Mouse (Mus musculus) midbrain, embryonic 16.5 days (tissue): ENCODE measurements around the gene Edem3. TPM values are rescaled to one million over a fixed set of nuclear protein-coding genes. Genes with fewer than 3 reads are reported as not detected.
"Not testable (repeated sequence)": the region's sequence is repeated elsewhere in the genome, so short reads cannot be mapped to it uniquely, and the experiment has no call there.

Experiments
- ATAC-seq: fragments of 200-750 bp; cut with Nextera tagmentation; 2 replicates; pipeline ENCODE4 v1.8.0; 2017; ENCODE audit warnings: moderate TSS enrichment
- H3K27ac ChIP-seq: fragments of 300-500 bp; sonication (generic); 2 replicates; pipeline ENCODE4 v1.5.1; 2014; ENCODE audit warnings: mild to moderate bottlenecking, low read length, mixed read lengths
- H3K27me3 ChIP-seq: fragments of 300-500 bp; sonication (generic); 2 replicates; pipeline ENCODE4 v1.6.1; 2014; ENCODE audit warnings: low read depth, low read length, mixed read lengths; ENCODE audit not compliant: control insufficient read depth, insufficient read depth
- H3K36me3 ChIP-seq: fragments of 300-500 bp; sonication (generic); 2 replicates; pipeline ENCODE4 v1.6.1; 2014; ENCODE audit warnings: mild to moderate bottlenecking, low read length, moderate library complexity, mixed read lengths; ENCODE audit not compliant: control insufficient read depth, insufficient read depth
- H3K4me1 ChIP-seq: fragments of 300-500 bp; sonication (generic); 2 replicates; pipeline ENCODE4 v1.6.1; 2014; ENCODE audit warnings: mild to moderate bottlenecking, low read length, mixed read lengths; ENCODE audit not compliant: control insufficient read depth, insufficient read depth
- H3K4me2 ChIP-seq: fragments of 300-500 bp; sonication (generic); 2 replicates; pipeline ENCODE4 v1.6.1; 2014; ENCODE audit warnings: mild to moderate bottlenecking, low read length, mixed read lengths
- H3K4me3 ChIP-seq: fragments of 300-500 bp; sonication (generic); 2 replicates; pipeline ENCODE4 v1.5.1; 2014; ENCODE audit warnings: low read depth, mild to moderate bottlenecking, low read length, moderate library complexity, mixed read lengths
- H3K9ac ChIP-seq: fragments of 300-500 bp; sonication (generic); 2 replicates; pipeline ENCODE4 v1.6.1; 2014; ENCODE audit warnings: low read depth, low read length, mixed read lengths
- H3K9me3 ChIP-seq: fragments of 300-500 bp; sonication (generic); replicated peaks from 2 replicates; pipeline ENCODE4 v1.6.1; 2014; ENCODE audit warnings: mild to moderate bottlenecking, low read length, mixed read lengths; ENCODE audit not compliant: control insufficient read depth, poor library complexity, severe bottlenecking
- WGBS: fragments of 180-500 bp; shearing (Covaris S2); extraction: QIAGEN DNeasy Blood & Tissue Kit; methylation state at CpG from one replicate; pipeline ENCODE4 v1.1.7; 2014; 5-methylcytosine and 5-hydroxymethylcytosine counted together
- polyA plus RNA-seq: library from polyadenylated mRNA; unstranded; fragments of >200 nt; fragmentation: Nextera tagmentation; extraction: Ambion mirVana; gene quantifications from 2 replicates; pipeline ENCODE4 v1.2.1, GENCODE M21; 2015

The Edem3 gene
- polyA plus RNA-seq, 1 experiment from 2014 or later, result 22.4 TPM

DNA sequence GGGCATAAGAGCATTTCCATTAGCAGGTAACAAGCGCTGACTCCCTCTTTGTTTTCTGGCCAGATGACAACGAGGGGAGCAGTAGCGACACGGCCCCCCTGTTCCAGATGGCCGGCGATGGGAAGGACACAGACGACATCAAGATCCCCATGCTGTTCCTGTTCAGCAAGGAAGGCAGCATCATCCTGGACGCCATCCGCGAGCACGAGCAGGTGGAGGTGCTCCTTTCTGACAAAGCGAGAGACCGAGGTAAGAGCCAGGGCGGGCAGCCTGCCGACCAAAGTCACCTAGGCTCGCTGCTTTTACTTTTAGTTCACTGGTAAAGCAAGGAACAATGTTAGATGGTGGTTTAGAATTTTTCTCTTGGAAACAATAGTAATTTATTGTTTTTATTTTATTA lies 56.3 kb downstream of the Edem3 start:
- 79% methylated on average over 16 of the region's 16 CpGs for WGBS
- Histone ChIP-seq H3K27me3 (no peaks in the 10 kb centered on the region), H3K9me3 (no peaks in the 10 kb centered on the region), H3K4me1 (no peaks in the 10 kb centered on the region), H3K9ac (no peak overlapping the region), H3K27ac (peak overlapping the region; percentile 54; the same call in 1 of the 2 replicates), H3K36me3 (peaks cover 30% of the 10 kb centered on the region), H3K4me3 (no peak overlapping the region), H3K4me2 (no peak overlapping the region)
- peak; percentile 29; the same call in 1 of the 2 replicates for ATAC-seq

DNA sequence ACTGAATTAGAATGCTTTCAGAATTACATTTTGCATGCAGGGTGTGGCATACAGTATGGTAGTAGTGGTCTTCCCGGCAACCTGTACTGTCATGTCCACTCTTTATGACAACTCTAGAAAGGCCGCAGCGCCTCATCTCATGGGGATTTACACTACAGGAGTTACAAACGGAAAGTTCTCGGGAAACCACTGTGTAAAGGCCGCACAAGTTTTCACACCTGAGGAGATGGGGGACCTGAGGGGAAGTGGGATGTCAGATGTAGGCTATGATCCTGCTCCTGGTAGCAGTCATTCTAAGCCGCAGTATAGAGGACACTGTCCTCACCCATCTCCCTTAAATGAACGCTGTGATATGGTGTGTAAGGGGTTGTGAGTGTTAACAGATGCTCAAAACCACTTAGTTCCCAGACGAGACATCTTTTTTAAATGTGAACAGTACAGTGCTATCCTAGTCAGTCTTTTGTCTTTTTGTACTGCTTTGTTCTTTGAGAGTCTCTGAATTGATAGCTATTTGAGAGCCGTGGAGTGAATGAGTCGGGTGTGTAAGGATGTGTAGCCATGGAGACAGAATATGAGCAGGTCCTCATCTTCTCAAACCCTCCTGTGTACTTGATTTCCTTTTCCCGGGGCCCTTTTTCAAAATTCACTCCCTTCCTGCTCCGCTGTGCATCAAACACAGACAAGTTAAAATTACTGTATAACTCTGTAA lies 57.0 kb downstream of the Edem3 start:
- peak; percentile 47; the same call in 1 of the 2 replicates for ATAC-seq
- Histone ChIP-seq H3K27me3 (no peaks in the 10 kb centered on the region), H3K9ac (peak overlapping the region; percentile 3; the same call in 1 of the 2 replicates), H3K27ac (peak overlapping the region; percentile 54; the same call in 1 of the 2 replicates), H3K4me2 (no peak overlapping the region), H3K4me3 (no peak overlapping the region), H3K36me3 (peaks cover 28% of the 10 kb centered on the region), H3K4me1 (no peaks in the 10 kb centered on the region), H3K9me3 (no peaks in the 10 kb centered on the region)
- 66% methylated on average over 13 of the region's 13 CpGs for WGBS

DNA sequence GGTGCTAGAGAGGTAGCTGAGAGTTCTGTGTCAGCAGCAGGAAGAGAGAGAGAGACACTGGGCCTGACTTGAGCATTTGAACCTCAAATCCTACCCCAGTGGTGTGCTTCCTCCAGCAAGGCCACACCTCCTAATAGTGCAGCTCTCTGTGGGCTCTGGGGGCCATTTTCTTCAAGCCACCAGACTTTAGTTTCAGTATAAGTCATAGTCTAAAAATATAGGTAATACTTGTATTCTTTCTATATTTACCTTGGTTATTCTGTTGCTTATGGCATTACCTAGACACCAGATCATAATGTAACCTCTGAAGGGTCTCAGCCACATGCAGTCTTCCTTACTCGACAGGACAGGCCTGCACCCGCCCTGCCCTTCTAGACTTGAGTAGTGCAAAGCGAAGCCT lies 60.9 kb downstream of the Edem3 start:
- Histone ChIP-seq H3K9ac (no peak overlapping the region), H3K36me3 (peaks cover 20% of the 10 kb centered on the region), H3K27me3 (no peaks in the 10 kb centered on the region), H3K4me1 (no peaks in the 10 kb centered on the region), H3K4me2 (no peak overlapping the region), H3K9me3 (no peaks in the 10 kb centered on the region), H3K4me3 (no peak overlapping the region), H3K27ac (no peak overlapping the region)
- 91% methylated on average over 3 of the region's 3 CpGs for WGBS
- ATAC-seq, result no peak

DNA sequence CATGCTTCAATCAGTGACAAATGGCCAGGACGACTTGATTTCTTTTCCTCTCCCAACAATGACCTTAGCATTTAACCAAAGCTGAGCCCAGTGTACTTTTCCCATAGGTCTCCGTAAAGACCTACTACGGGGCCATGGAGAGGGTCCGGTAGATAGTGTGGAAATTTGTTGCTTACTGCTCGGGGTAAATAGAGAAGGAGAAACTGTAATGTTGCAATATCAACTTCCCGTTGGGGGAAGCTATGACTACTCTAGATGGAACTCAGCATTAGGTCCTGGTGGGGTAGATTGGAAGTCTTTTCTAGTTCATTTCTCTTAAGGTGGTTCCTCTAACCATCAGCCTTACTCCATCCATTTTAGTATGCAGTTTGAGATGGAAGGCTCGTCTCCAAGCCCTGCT lies 64.0 kb downstream of the Edem3 start:
- no peaks in the 10 kb centered on the region for H3K27me3 ChIP-seq
- no peak for ATAC-seq
- no peak overlapping the region for H3K4me2 ChIP-seq
- no peaks in the 10 kb centered on the region for H3K9me3 ChIP-seq
- no peaks in the 10 kb centered on the region for H3K4me1 ChIP-seq
- H3K27ac ChIP-seq, result no peak overlapping the region
- H3K36me3 ChIP-seq, result peaks cover 7% of the 10 kb centered on the region
- 91% methylated on average over 7 of the region's 7 CpGs for WGBS
- no peak overlapping the region for H3K9ac ChIP-seq
- no peak overlapping the region for H3K4me3 ChIP-seq

DNA sequence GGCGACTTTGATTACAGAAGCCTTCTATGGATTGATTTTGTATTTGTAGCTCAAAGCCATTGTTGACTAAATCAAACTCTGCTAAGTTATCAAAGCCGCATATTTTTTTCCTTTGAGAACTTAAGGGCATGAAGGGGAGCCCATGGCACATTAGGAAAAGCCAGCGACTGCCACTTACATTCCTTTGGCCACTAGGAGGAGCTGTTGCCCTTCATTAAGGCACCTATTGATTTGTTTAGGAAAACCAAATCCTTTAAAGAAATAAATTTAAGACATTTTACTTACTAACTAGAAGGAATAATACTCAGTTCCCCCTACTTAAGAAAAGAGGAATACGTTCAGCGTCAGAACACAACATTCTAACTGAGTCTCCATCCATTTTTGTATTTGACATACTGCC lies 65.3 kb downstream of the Edem3 start:
- H3K4me3 ChIP-seq, result no peak overlapping the region
- H3K27me3 ChIP-seq, result no peaks in the 10 kb centered on the region
- H3K4me1 ChIP-seq, result no peaks in the 10 kb centered on the region
- H3K36me3 ChIP-seq, result peaks cover 7% of the 10 kb centered on the region
- no peaks in the 10 kb centered on the region for H3K9me3 ChIP-seq
- no peak overlapping the region for H3K27ac ChIP-seq
- ATAC-seq, result no peak
- H3K4me2 ChIP-seq, result no peak overlapping the region
- WGBS, result 30% methylated on average over 5 of the region's 5 CpGs
- H3K9ac ChIP-seq, result no peak overlapping the region

DNA sequence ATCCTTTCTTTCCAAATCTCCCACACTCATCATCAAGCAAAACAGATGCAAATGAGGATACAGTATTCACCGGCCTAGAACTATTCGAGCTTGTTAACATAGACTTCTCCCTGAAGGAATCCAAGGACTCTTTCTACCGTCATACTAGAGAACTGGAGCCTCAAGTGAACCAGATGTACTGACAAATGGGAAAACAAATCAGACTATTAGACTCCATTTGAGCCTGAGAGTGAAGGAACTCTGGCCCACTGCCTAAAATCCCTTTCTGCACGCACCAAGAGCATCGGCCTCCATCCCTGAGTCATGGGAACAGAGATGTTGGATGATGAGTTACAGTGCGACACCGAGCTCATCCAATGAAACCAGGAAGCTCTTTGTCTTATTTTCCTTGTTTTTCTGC lies 69.9 kb downstream of the Edem3 start:
- H3K27ac ChIP-seq, result no peak overlapping the region
- H3K9ac ChIP-seq, result no peak overlapping the region
- H3K9me3 ChIP-seq, result no peaks in the 10 kb centered on the region
- H3K4me2 ChIP-seq, result no peak overlapping the region
- H3K27me3 ChIP-seq, result no peaks in the 10 kb centered on the region
- WGBS, result 85% methylated on average over 7 of the region's 7 CpGs
- H3K4me1 ChIP-seq, result no peaks in the 10 kb centered on the region
- H3K36me3 ChIP-seq, result no peaks in the 10 kb centered on the region
- ATAC-seq, result no peak
- H3K4me3 ChIP-seq, result no peak overlapping the region

DNA sequence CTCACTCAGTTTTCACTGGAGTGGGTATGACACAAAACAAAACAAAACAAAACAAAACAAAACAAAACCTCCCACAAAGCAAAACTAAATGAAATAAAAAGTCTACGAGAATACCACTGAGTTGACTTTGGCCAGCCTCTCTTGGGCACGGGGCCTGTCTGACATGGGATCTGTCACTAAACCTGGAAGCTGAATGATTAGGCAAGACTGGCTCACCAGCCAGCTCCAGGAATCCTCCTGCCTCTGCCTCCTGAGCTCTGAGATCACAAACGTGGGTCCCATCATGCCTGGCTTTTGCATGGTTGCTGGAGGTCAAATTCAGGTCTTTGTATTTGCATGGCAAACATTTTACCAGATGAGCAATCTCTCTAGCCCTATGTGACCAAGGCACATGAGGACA lies 76.6 kb downstream of the Edem3 start:
- H3K4me1 ChIP-seq, result no peaks in the 10 kb centered on the region
- ATAC-seq, result no peak
- no peaks in the 10 kb centered on the region for H3K27me3 ChIP-seq
- 89% methylated on average over 3 of the region's 3 CpGs for WGBS
- H3K9ac ChIP-seq, result no peak overlapping the region
- no peak overlapping the region for H3K4me2 ChIP-seq
- H3K36me3 ChIP-seq, result no peaks in the 10 kb centered on the region
- peaks cover 5% of the 10 kb centered on the region; the same call in 1 of the 2 replicates for H3K9me3 ChIP-seq
- H3K4me3 ChIP-seq, result no peak overlapping the region
- no peak overlapping the region for H3K27ac ChIP-seq

DNA sequence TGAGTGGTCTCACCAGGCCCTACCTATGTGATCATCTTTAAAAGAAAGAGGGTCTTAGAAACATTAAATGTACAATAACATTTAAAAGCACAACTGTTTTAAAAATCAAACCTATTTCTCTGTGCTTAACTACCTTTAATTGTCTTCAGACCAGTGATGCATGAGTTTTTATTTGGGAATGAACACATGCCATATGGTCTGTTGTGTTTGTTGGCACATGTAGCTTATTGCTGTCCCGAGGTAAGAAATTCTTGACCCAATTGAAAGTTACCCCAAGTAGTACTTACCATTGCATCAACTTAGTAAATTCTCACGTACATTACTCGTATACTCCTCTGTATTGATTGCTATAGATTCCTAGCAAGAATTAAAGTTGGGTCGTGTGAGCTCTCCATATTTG lies 80.1 kb downstream of the Edem3 start:
- Histone ChIP-seq H3K4me2 (no peak overlapping the region), H3K36me3 (no peaks in the 10 kb centered on the region), H3K4me3 (no peak overlapping the region), H3K9ac (no peak overlapping the region), H3K27me3 (no peaks in the 10 kb centered on the region), H3K9me3 (peaks cover 5% of the 10 kb centered on the region; the same call in 1 of the 2 replicates), H3K27ac (no peak overlapping the region), H3K4me1 (no peaks in the 10 kb centered on the region)
- WGBS, result 94% methylated on average over 4 of the region's 4 CpGs
- ATAC-seq, result no peak

DNA sequence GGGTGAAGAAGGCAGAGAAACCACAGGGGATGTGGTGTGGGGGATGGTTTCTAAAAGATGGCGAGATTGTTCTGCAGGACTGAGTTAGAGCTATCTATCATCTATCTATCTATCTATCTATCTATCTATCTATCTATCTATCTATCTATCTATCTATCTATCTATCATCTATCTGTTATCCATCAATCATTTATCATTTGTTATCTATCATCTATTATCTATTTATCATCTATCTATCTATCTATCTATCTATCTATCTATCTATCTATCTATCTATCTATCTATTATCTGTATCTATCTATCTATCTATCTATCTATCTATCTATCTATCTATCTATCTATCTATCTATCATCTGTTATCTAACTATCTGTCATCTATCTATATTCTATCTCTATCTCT lies 85.2 kb downstream of the Edem3 start:
- not testable (repeated sequence) for H3K9ac ChIP-seq, H3K4me3 ChIP-seq, H3K9me3 ChIP-seq, H3K27ac ChIP-seq, H3K36me3 ChIP-seq, H3K27me3 ChIP-seq, H3K4me2 ChIP-seq, ATAC-seq, H3K4me1 ChIP-seq
- 94% methylated on average over 1 of the region's 1 CpGs for WGBS
